Mouse (Mus musculus) testis, adult 2 months (tissue): ENCODE data around the gene Ccdc58.

Experiments used
- CTCF ChIP-seq: fragments of 200-500 bp; IDR thresholded peaks from 2 replicates; pipeline ENCODE4 v1.5.1; 2012; ENCODE audit warnings: low read depth, mild to moderate bottlenecking, inconsistent platforms, low read length, moderate library complexity; ENCODE audit not compliant: control insufficient read depth, insufficient read depth, insufficient replicate concordance
- POLR2A ChIP-seq: fragments of 200-500 bp; IDR thresholded peaks from 2 replicates; pipeline ENCODE4 v1.6.1; 2012; ENCODE audit warnings: low read depth, mild to moderate bottlenecking, inconsistent platforms, low read length, moderate library complexity; ENCODE audit not compliant: control insufficient read depth

- TF ChIP-seq CTCF (no peak), POLR2A (no peak)
Measured at GRCm38 (mm10) chr16:36089065-36089464, 17.6 kb downstream of the Ccdc58 start.
